Mouse (Mus musculus) CH12F3 (cell line): ENCODE data around the gene Insc.

ENCODE experiments used
- in situ Hi-C: fragments of 300-500 bp; cut with MboI; formaldehyde crosslinking; loops from 2 replicates; pipeline ENCODE4 v1.14.3; 2020; ENCODE audit warnings: low sequenced_read_pairs

The Insc gene

DNA sequence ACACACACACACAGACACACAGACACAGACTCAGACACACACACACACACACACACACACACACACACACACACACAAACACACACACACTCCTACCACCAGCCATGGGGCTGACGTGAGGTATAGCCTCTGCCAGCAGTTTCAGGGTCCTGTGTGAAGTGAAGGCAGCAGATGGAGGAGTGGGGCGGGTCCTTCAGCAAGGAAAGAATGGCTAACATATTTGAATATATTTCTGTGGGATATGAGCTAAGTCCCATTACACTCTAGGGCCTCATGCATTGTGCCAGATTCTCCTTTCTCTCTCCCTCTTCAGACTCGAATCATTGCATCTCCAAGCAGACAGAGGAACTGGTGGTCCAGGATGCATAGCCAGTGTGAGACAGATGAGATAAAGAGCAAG is 74.9 kb downstream of the Insc start:
- in situ Hi-C loops: loop anchor here (25.0 kb wide), 1 partner anchor 581 kb away; no protein-coding TSS in a partner anchor

- in situ Hi-C loops: loop anchor here (25.0 kb wide), 1 partner anchor 582 kb away; no protein-coding TSS in a partner anchor
Measured at GRCm38 (mm10) chr7:114818836-114819235, 75.3 kb downstream of the Insc start.

- in situ Hi-C loops: loop anchor here (25.0 kb wide), 1 partner anchor 585 kb away; no protein-coding TSS in a partner anchor
Measured at GRCm38 (mm10) chr7:114822736-114823135, 79.2 kb downstream of the Insc start.

- in situ Hi-C loops: no loop called here
Measured at GRCm38 (mm10) chr7:114827360-114827759, 83.9 kb downstream of the Insc start.

DNA sequence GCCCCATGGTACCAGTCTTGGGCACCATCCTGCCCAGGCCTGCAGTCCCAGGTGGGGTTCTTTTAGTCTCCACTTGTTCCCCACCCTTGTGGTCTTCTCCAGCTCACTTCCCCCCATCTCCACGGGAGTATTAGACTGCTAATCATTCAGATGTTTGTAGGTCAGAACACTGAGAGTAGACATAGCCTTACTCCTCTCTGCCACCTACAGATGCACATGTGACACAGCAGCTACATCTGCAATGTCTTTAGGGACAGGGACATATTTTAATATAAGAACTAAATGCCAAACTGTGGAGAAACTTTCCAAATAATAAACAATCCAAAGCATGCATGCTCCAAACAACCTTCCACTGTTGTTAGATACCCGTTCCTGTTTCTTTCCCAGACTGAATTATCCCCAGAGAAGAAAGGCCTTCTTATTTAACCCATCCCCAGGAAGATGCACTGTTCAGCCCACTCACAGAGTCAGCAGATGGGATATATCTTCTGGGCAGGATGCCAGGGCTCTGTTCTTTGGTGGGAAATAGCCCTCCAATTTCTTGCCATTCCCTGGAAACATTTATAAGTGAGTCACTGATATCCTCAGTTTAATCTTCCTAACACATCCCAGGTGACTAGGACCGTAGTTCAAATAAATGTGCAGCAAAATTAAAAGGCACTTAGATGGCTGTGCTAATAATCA is 88.9 kb downstream of the Insc start:
- in situ Hi-C loops: no loop called here

DNA sequence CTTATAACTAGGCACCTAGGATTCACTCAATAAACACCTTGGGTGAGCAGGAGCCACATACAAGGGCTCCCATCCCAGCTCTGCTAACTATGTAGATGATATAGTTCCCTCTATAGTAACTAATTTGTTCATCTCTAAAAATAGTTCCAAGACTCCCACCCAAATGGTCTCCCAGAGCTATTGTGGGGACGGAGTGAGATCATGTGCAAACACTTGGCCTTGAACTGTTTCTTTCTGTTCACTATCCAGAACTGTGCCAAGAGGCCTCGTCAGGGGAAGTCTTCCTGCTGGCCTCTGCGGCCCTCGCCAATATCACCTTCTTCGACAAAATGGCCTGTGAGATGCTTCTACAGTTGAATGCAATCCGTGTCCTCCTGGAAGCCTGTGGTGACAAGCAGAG is 91.0 kb downstream of the Insc start:
- in situ Hi-C loops: no loop called here

DNA sequence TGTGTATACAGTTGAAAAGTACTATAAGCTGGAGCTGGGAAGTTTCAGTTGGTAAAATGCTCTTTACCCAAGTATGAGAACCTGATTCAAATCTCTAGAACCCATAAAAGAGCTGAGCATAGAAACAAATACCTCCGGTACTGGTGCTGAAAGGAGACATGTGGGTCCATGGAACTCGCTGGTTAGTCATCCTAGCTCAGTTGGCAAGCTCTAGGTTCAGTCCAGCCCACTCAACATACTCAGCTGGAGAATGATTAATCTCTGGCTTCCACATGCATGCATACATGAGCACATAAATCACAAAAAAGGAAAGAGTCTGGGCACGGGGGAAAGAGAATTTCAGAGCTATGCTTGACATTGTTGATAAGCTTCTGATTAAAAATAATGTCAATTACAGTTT is 93.8 kb downstream of the Insc start:
- in situ Hi-C loops: no loop called here

DNA sequence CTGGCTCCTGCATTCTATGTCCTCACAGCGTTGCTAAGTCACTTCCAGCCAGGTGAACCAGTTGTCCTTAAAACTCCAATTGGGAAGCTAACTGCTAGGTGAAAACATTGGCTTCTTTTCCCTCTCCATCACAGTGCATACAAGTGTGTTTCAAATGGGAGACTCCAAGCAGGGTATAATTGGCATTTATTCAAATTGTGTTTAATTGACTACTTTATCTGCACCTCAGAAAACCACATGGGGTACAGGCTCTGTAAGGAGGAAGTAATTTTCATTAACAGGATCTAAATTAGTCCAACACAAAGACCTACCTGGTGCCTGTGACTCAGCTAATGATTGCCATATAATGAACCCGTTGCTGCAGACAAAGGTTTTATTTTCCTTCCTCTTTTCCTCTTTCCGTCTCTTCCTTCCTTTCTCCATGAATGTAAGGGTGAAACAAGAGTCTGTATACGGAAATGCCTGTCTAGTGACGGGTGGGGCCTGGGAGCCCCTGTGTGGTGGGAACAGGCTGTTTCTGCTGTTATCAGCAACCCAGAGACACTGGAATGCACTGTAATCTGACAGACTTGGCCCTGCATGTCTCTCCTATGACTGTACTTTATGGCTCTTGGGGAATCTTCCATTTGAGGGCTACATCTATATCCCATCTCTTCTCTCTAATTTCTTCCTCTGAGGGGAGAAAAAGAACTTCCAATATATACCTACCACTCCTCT is 96.7 kb downstream of the Insc start:
- in situ Hi-C loops: no loop called here

DNA sequence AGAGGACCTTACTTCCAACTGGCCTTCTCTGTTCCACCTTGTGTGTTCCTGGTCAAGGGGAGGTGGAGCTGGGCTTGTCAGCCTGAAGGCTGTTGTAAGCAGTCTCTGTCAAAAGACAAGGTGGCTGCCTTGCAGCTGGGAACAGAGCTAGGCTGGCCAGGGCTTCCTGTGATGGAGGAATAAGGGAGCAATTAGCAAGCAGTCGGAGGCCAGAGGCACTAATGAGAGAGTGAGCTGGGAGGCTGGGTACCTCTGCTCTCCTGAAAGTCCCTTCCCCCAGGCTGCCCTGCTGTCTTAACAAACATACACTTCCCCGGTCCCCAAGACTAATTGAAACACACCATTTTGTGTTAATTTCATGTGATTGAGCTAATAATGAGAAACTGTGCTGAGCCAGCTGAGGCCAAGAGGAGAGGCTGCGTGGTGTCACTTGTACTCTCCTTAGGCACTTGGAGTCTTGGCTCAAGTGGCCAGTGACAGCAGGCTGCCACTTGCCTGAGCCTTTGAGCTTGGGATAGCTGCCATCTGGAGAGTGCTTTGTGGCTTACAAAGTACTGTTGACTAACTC is 99.2 kb downstream of the Insc start:
- in situ Hi-C loops: no loop called here

GRCm38 (mm10) chr7:114847179-114847578 is 103.7 kb downstream of the Insc start:
- in situ Hi-C loops: no loop called here

DNA sequence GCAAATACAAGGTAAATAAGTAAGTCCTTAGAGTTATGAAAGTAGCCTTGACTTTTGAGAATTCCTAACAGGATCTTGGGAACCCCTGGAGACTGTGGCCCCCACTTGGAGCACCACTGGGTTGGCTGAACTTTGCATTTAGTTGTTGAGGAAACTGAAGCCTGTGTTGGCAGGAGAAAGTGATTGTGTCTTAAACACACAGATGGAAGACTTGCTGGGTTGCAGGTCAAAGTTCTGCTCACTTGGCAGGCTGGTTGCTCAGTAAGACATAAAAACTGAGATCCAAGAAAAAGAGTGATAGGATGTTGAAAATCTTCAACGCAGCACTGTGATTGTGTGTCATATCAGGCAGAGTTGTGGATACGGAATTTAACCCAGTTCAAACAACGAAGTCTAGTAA is 108.9 kb downstream of the Insc start:
- in situ Hi-C loops: no loop called here

GRCm38 (mm10) chr7:114854169-114854568 is 110.7 kb downstream of the Insc start:
- in situ Hi-C loops: no loop called here

DNA sequence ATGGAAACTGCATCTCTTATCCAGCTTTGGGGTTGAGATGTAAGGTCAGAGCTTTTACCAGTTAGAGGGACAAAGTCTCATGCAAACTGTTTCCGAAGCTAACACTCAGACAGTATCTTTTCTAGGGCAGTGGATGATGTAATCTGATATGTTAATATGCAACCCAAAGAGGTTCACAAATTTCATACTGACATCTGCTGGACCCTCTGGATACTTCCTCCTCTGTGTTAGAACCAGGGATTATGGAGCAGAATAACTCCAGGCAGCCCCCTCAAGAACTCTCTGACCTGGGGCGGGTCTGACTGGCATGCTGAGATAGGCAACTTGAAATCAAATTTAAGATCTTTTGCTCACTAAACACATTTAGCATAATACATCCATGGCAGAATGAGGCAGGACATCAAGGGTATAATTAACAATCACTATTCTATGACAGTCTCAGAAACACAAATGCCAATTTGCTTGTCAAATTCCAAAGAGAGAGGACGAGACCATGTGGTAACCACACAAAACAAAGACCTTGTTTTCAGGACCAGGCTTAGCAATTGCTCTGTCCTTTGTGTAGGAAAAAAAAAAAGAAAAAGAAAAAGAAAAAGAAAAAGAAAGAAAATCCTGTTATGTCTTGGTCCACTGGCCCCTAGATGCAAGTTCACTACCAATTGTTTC is 117.5 kb downstream of the Insc start:
- in situ Hi-C loops: no loop called here

DNA sequence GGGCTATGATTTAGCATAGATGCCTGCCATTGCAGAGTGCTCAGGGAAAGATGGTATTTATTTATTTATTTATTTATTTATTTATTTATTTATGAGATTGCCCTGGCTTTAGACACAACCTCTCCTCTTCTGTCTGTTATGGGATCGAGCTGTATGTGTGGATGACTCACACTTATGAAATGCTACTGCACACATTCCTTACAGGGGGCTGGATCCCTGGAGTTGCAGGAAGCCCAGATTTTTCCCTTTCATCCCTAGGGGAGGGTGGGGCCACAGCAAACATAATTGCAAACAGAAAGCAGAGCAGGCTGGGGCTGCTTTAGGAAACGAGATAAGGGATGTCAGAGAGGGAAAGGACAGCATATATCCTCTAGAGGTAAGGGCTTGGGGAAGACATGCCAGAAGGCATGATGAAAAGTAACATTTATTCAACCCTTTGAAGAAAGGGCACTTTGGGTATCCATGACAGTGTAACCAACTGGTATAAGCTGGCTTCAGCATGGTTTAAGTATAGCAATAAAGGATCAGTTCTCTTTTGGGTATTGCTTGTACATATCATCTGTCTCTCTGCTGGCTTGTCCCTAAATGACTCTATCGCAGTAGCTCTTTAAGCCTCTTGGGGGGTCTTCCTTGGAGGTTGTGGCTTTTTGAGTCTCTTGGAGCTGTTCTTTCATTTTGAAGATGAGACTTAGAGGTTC is 130.0 kb downstream of the Insc start:
- in situ Hi-C loops: no loop called here

- in situ Hi-C loops: no loop called here
Measured at GRCm38 (mm10) chr7:114874032-114874441, 130.5 kb downstream of the Insc start.

- in situ Hi-C loops: no loop called here
Measured at GRCm38 (mm10) chr7:114874579-114874978, 131.1 kb downstream of the Insc start.

- in situ Hi-C loops: no loop called here
Measured at GRCm38 (mm10) chr7:114883602-114884001, 140.1 kb downstream of the Insc start.

- in situ Hi-C loops: no loop called here
Measured at GRCm38 (mm10) chr7:114886933-114887332, 143.4 kb downstream of the Insc start.

DNA sequence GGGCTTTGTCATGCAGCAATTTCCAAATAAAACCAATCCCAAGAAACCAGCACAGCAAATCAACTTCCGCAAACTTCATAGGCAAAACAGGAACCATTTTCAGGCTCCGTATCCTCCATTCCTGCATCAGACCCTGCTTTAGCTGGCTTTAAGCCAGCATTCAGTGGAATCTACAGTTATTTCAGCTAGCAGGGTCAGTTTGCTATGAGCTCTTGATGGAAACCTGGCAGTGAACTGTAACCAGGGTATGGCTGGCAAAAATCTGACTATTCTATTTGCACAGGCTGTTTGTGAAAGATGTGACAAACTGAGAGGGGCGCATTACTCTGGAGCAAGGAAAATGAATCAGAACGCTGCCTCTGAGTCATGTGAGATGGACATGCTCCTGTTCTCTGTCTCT is 146.7 kb downstream of the Insc start:
- in situ Hi-C loops: no loop called here

DNA sequence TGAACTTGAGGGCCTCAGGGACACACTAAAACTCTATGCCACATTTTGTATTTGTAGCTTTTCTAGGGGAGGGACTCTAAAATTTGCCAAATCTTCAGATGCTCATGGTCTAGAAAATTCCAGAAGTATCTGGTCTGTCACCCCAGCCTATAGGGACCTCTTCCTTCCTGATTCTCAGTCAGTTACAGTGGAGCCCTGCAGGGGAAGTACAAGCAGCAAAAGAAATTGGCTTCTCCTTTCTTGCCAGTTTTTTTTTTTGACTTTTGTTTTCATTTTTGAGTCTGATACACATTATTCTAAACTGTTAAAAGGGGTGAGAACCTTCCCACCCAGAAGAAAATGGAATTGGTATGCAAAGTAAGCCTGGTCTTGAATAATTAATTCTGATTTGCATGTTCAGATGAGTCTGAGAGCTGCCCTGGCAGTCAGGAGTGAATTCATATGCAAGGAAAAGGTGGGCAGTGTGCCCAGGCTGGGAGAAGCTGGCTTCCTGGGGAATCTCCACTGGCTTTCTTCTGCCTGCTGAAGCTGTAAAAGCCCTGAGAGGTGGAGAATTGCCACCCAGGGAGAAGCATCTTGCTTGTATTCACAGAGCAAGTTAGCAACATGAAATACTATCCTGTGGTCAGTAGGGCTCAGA is 149.2 kb downstream of the Insc start:
- in situ Hi-C loops: no loop called here
